Mouse (Mus musculus): ENCODE data around the gene Pde11a.

- TF ChIP-seq CTCF (IDR thresholded peaks at IDR 0.05; ENCODE audit: control insufficient read depth, insufficient read depth, low read length) (no peak), POLR2A (IDR thresholded peaks at IDR 0.05; ENCODE audit: borderline replicate concordance, control insufficient read depth, low read depth, low read length) (no peak)
These were observed 375.2 kb downstream of the Pde11a start for GRCm38 (mm10) chr2:75963211-75963840.

Data from bone marrow, adult 2 months (tissue).